Mouse (Mus musculus) neural tube, embryonic 13.5 days (tissue): ENCODE results near the gene Ccnb3. TPM values are rescaled to one million over a fixed set of nuclear protein-coding genes. Genes with fewer than 3 reads are reported as not detected.

Experiments used
- polyA plus RNA-seq: library from polyadenylated mRNA; unstranded; fragments of >200 nt; fragmentation: Nextera tagmentation; extraction: Ambion mirVana; gene quantifications from 2 replicates; pipeline ENCODE4 v1.2.1, GENCODE M21; 2015

Gene Ccnb3
- polyA plus RNA-seq, 1 experiment from 2014 or later = not detected

Other genes with a start within 250 kb of the Ccnb3 start
- not detected in 2 replicates for gene Akap4, start 25.9 kb upstream of the Ccnb3 start, polyA plus RNA-seq